Mouse (Mus musculus): ENCODE measurements around the gene Arhgef1.

DNA sequence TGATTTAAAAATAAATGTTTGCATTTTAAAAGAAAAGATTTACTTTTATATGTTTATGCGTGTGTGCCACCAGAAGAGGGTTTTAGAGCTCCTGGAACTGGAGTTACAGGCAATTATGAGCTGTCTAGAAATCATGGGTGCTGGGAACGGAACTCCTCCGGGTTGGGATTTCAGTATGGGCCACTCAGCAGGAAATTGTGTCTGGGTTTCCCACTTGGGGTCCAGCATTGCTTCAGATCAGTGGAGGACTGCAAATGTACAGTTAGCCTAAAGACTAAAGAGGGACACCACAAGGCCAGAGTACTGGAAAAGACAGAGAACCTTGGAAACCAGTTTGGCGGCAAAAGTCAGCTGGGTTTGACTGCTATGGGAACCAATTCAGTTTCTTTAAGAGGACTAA is 70.5 kb downstream of the Arhgef1 start:
- TF ChIP-seq CTCF (IDR thresholded peaks at IDR 0.05; ENCODE audit: low read depth) (no peak), EP300 (optimal IDR thresholded peaks at IDR 0.05) (no peak)

Data from stomach, postnatal 0 days (tissue).